Mouse (Mus musculus) forebrain, embryonic 13.5 days (tissue): Measurements from ENCODE around the gene Amph. TPM values are rescaled to one million over a fixed set of nuclear protein-coding genes. Genes with fewer than 3 reads are reported as not detected.

ENCODE experiments used
- ATAC-seq: fragments of 200-750 bp; cut with Nextera tagmentation; 2 replicates; pipeline ENCODE4 v1.8.0; 2017
- H3K27ac ChIP-seq: fragments of 300-500 bp; sonication (generic); 2 replicates; pipeline ENCODE4 v1.5.1; 2015; ENCODE audit warnings: inconsistent platforms, mild to moderate bottlenecking, moderate library complexity
- H3K27me3 ChIP-seq: fragments of 300-500 bp; sonication (generic); 2 replicates; pipeline ENCODE4 v1.6.1; 2015; ENCODE audit warnings: mild to moderate bottlenecking, inconsistent platforms
- H3K36me3 ChIP-seq: fragments of 300-500 bp; sonication (generic); 2 replicates; pipeline ENCODE4 v1.6.1; 2015; ENCODE audit warnings: mild to moderate bottlenecking, inconsistent platforms; ENCODE audit not compliant: poor library complexity, severe bottlenecking
- H3K4me1 ChIP-seq: fragments of 300-500 bp; sonication (generic); 2 replicates; pipeline ENCODE4 v1.6.1; 2015; ENCODE audit warnings: inconsistent platforms
- H3K4me2 ChIP-seq: fragments of 300-500 bp; sonication (generic); 2 replicates; pipeline ENCODE4 v1.6.1; 2015; ENCODE audit warnings: inconsistent platforms, mild to moderate bottlenecking, moderate library complexity
- H3K4me3 ChIP-seq: fragments of 300-500 bp; sonication (generic); 2 replicates; pipeline ENCODE4 v1.5.1; 2015; ENCODE audit warnings: mild to moderate bottlenecking, inconsistent platforms
- H3K9ac ChIP-seq: fragments of 300-500 bp; sonication (generic); 2 replicates; pipeline ENCODE4 v1.6.1; 2015; ENCODE audit warnings: mild to moderate bottlenecking, inconsistent platforms
- H3K9me3 ChIP-seq: fragments of 300-500 bp; sonication (generic); replicated peaks from 2 replicates; pipeline ENCODE4 v1.6.1; 2016; ENCODE audit warnings: inconsistent platforms
- WGBS: fragments of 180-500 bp; shearing (Covaris S2); methylation state at CpG from one replicate; pipeline ENCODE4 v1.1.7; 2015; 5-methylcytosine and 5-hydroxymethylcytosine counted together
- polyA plus RNA-seq: library from polyadenylated mRNA; unstranded; fragments of >200 nt; fragmentation: Nextera tagmentation; extraction: Ambion mirVana; gene quantifications from 2 replicates; pipeline ENCODE4 v1.2.1, GENCODE M21; 2015

The Amph gene
- polyA plus RNA-seq, 1 experiment from 2014 or later, result 17.9 TPM

- 87% methylated on average over 8 of the region's 8 CpGs for WGBS
- no peaks in the 10 kb centered on the region for H3K27me3 ChIP-seq
These were observed 201.6 kb downstream of the Amph start for GRCm38 (mm10) chr13:19149574-19149973.

GRCm38 (mm10) chr13:19150438-19151301, 202.7 kb downstream of the Amph start:
- Histone ChIP-seq H3K4me1 (no peaks in the 10 kb centered on the region), H3K36me3 (no peaks in the 10 kb centered on the region; the same call in 1 of the 2 replicates), H3K27me3 (no peaks in the 10 kb centered on the region), H3K9me3 (no peaks in the 10 kb centered on the region), H3K27ac (no peak overlapping the region), H3K9ac (no peak overlapping the region), H3K4me3 (no peak overlapping the region), H3K4me2 (no peak overlapping the region)
- ATAC-seq, result no peak
- 91% methylated on average over 12 of the region's 12 CpGs for WGBS

More at GRCm38 (mm10) chr13:19149574-19149973, 201.6 kb downstream of the Amph start:
- ATAC-seq, result 0 out of 2 replicates have a peak, but pooled peaks have one; percentile 19
- Histone ChIP-seq H3K27ac (no peak overlapping the region), H3K4me1 (no peaks in the 10 kb centered on the region), H3K9me3 (no peaks in the 10 kb centered on the region), H3K36me3 (no peaks in the 10 kb centered on the region; the same call in 1 of the 2 replicates), H3K4me3 (no peak overlapping the region), H3K4me2 (no peak overlapping the region), H3K9ac (no peak overlapping the region)

GRCm38 (mm10) chr13:19152126-19152525, 204.1 kb downstream of the Amph start:
- Histone ChIP-seq H3K36me3 (no peaks in the 10 kb centered on the region; the same call in 1 of the 2 replicates), H3K9me3 (no peaks in the 10 kb centered on the region), H3K4me2 (no peak overlapping the region), H3K27ac (no peak overlapping the region), H3K4me1 (no peaks in the 10 kb centered on the region), H3K4me3 (no peak overlapping the region), H3K9ac (no peak overlapping the region), H3K27me3 (no peaks in the 10 kb centered on the region)
- WGBS, result 98% methylated on average over 3 of the region's 3 CpGs
- ATAC-seq, result no peak

- H3K9me3 ChIP-seq, result no peaks in the 10 kb centered on the region
- no peaks in the 10 kb centered on the region for H3K36me3 ChIP-seq
- no peak overlapping the region for H3K4me2 ChIP-seq
- no peak overlapping the region for H3K4me3 ChIP-seq
- peak; percentile 50; the same call in 1 of the 2 replicates for ATAC-seq
- no peak overlapping the region for H3K9ac ChIP-seq
- no peaks in the 10 kb centered on the region for H3K27me3 ChIP-seq
- no peak overlapping the region for H3K27ac ChIP-seq
- H3K4me1 ChIP-seq, result no peaks in the 10 kb centered on the region
- 34% methylated on average over 4 of the region's 4 CpGs for WGBS
These were observed 210.5 kb downstream of the Amph start for GRCm38 (mm10) chr13:19158484-19158883.

- no peak overlapping the region for H3K27ac ChIP-seq
- 74% methylated on average over 7 of the region's 7 CpGs for WGBS
- no peaks in the 10 kb centered on the region for H3K36me3 ChIP-seq
- H3K4me1 ChIP-seq, result no peaks in the 10 kb centered on the region
- no peaks in the 10 kb centered on the region for H3K9me3 ChIP-seq
- H3K4me2 ChIP-seq, result no peak overlapping the region
- H3K27me3 ChIP-seq, result no peaks in the 10 kb centered on the region
- no peak overlapping the region for H3K4me3 ChIP-seq
- no peak overlapping the region for H3K9ac ChIP-seq
- no peak for ATAC-seq
These were observed 212.6 kb downstream of the Amph start for GRCm38 (mm10) chr13:19160616-19161015.

DNA sequence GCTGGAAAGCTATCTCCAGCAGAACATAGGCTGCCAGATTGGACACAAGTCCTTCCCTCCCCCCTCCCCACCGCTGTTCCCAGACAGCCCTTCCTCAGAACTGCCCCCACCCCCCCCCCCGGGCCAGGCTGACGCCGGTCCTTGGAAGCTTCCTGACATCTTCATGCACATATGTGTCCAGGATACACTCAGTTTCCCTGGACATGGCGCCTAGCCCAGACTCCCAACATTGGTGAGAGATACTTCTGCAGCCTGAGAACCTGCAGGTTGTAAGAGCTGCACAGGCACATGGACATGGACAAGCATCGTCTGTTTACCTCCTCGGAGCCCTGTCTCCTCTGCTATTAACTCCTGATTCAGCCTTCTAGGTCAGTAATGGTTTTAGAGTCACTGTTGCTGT, 213.1 kb downstream of the Amph start:
- Histone ChIP-seq H3K4me1 (no peaks in the 10 kb centered on the region), H3K27ac (no peak overlapping the region), H3K36me3 (no peaks in the 10 kb centered on the region), H3K27me3 (no peaks in the 10 kb centered on the region), H3K9me3 (no peaks in the 10 kb centered on the region), H3K4me3 (no peak overlapping the region), H3K4me2 (no peak overlapping the region), H3K9ac (no peak overlapping the region)
- WGBS, result 79% methylated on average over 7 of the region's 7 CpGs
- no peak for ATAC-seq

DNA sequence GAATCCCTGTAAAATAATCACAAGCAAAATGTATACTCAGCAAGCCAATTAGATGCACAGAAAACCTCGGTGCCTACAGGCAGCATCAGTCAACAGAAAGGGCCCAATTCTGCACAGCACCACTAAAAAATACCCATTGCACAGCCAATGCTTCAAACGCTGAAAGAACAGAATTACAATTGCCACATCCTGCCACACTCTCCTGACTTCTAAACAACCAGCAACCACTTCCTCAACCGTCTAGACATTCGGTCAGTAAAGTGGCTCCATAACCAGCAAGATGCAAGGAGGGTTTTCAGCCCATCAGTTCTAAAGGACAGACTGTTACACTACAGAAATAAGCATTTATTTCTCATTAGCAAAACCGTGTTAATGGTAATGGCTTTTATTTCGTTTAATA, 214.1 kb downstream of the Amph start:
- H3K9ac ChIP-seq, result no peak overlapping the region
- WGBS, result 91% methylated on average over 6 of the region's 6 CpGs
- H3K4me1 ChIP-seq, result no peaks in the 10 kb centered on the region
- H3K4me3 ChIP-seq, result no peak overlapping the region
- no peaks in the 10 kb centered on the region for H3K36me3 ChIP-seq
- H3K27me3 ChIP-seq, result no peaks in the 10 kb centered on the region
- no peak overlapping the region for H3K4me2 ChIP-seq
- no peaks in the 10 kb centered on the region for H3K9me3 ChIP-seq
- no peak overlapping the region for H3K27ac ChIP-seq
- no peak for ATAC-seq

DNA sequence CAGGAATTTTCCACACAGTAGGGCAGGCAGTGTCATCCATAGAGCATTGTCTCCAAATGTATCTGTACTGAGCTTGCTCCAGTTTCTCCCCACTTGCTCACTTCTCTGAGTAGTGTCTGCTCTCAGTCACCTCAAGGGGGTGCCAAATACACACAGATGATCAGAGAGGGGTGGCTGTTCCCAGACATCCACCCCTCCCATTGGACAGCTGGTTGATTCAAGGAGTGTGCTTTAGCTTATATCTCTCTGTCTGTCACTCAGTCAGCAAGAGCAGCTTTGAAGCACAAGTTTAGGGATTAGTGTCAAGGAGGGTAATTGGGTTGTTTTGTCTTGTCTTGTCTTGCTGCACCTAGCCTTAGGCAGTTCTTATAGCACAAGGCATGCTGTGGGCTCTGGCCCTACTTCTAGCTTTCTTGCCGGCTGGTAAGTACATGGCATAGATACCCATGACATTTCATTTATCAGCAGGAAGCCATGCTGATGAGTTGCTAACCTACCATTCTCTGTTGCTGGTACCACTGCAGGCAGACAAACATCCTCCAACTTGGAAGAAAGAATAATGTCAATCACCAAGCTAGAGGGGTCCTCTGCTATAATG, 229.8 kb downstream of the Amph start:
- H3K27me3 ChIP-seq, result no peaks in the 10 kb centered on the region
- H3K36me3 ChIP-seq, result no peaks in the 10 kb centered on the region
- no peak overlapping the region for H3K4me3 ChIP-seq
- H3K27ac ChIP-seq, result no peak overlapping the region
- no peak overlapping the region for H3K4me2 ChIP-seq
- no peaks in the 10 kb centered on the region for H3K4me1 ChIP-seq
- WGBS, result 55% methylated on average over 1 of the region's 1 CpGs
- no peaks in the 10 kb centered on the region for H3K9me3 ChIP-seq
- peak; percentile 95 for ATAC-seq
- no peak overlapping the region for H3K9ac ChIP-seq

GRCm38 (mm10) chr13:19178351-19178750, 230.3 kb downstream of the Amph start:
- no peak for ATAC-seq
- Histone ChIP-seq H3K4me2 (no peak overlapping the region), H3K36me3 (no peaks in the 10 kb centered on the region), H3K27ac (no peak overlapping the region), H3K9ac (no peak overlapping the region), H3K4me3 (no peak overlapping the region), H3K9me3 (no peaks in the 10 kb centered on the region), H3K27me3 (no peaks in the 10 kb centered on the region), H3K4me1 (no peaks in the 10 kb centered on the region)
- 88% methylated on average over 5 of the region's 5 CpGs for WGBS

DNA sequence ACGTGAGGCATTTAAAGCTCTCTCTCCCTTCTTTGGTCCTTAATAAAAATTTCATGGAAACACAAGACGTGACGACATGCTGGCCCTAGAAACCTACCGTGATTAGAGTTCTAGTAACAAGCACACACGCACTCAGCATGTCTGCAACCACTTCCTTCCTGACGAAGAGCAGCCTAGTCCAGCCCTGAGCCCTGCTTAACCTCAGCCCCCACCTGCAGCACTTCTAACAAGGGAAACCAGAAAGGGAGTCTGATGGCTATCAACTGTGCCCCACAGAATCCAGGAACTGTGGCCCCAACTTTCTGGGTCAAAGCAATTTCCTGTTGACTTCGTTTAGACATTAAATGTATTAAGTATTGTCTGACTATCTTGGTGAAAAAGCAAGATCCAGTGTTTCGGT, 234.3 kb downstream of the Amph start:
- Histone ChIP-seq H3K4me2 (no peak overlapping the region), H3K9ac (no peak overlapping the region), H3K4me1 (no peaks in the 10 kb centered on the region), H3K27me3 (no peaks in the 10 kb centered on the region), H3K36me3 (no peaks in the 10 kb centered on the region), H3K27ac (no peak overlapping the region), H3K9me3 (no peaks in the 10 kb centered on the region), H3K4me3 (no peak overlapping the region)
- ATAC-seq, result no peak
- WGBS, result 83% methylated on average over 8 of the region's 8 CpGs

DNA sequence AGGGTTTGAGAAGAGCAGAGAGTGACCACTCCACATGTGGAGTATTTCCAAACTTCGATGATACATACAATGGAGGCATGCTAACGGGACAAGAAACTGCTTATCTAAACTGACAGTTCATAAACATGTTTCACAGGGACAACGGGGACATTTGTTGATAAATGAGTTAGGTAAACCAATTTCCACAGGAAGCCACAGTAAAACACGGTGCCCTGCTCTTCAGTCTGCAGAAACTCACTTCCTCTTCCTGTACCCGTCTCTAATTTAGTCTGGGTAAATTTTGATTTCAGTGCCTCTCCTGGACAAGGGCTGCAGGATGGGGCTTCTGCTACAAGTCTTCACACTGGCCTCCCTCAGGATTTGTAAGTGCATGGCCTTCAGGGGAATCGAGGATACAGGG, 242.0 kb downstream of the Amph start:
- no peaks in the 10 kb centered on the region for H3K9me3 ChIP-seq
- 82% methylated on average over 6 of the region's 6 CpGs for WGBS
- no peak for ATAC-seq
- no peak overlapping the region for H3K4me2 ChIP-seq
- no peaks in the 10 kb centered on the region for H3K27me3 ChIP-seq
- H3K9ac ChIP-seq, result no peak overlapping the region
- no peak overlapping the region for H3K4me3 ChIP-seq
- no peaks in the 10 kb centered on the region for H3K36me3 ChIP-seq
- no peak overlapping the region for H3K27ac ChIP-seq
- no peaks in the 10 kb centered on the region for H3K4me1 ChIP-seq

DNA sequence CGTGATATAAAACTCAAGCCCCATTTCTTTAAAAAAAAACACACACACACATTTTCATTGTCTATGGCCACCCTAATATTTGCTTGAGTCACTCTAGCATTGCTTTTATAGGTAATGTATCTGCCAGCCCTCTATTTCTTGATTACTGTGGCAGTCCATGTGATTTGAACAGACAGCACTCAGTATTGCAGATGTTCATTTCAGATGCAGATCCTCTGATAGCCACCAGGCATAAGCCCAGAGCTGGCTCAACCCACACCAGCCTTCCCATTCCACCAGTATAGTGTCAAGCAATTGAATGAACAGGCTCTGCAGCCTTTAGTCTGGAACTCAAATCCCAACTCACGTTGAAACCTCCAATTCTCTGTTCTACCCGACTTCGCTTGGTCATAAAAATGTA, 246.8 kb downstream of the Amph start:
- no peak for ATAC-seq
- no peaks in the 10 kb centered on the region for H3K9me3 ChIP-seq
- H3K4me3 ChIP-seq, result no peak overlapping the region
- no peak overlapping the region for H3K9ac ChIP-seq
- WGBS, result 90% methylated on average over 4 of the region's 4 CpGs
- no peaks in the 10 kb centered on the region for H3K27me3 ChIP-seq
- no peaks in the 10 kb centered on the region for H3K36me3 ChIP-seq
- no peaks in the 10 kb centered on the region for H3K4me1 ChIP-seq
- H3K27ac ChIP-seq, result no peak overlapping the region
- H3K4me2 ChIP-seq, result no peak overlapping the region
